Mouse (Mus musculus): Measurements from ENCODE around the gene Klhl31. TPM values are rescaled to one million over a fixed set of nuclear protein-coding genes. Genes with fewer than 3 reads are reported as not detected.

The Klhl31 gene
- polyA plus RNA-seq, 1 experiment: 0.03 TPM

DNA sequence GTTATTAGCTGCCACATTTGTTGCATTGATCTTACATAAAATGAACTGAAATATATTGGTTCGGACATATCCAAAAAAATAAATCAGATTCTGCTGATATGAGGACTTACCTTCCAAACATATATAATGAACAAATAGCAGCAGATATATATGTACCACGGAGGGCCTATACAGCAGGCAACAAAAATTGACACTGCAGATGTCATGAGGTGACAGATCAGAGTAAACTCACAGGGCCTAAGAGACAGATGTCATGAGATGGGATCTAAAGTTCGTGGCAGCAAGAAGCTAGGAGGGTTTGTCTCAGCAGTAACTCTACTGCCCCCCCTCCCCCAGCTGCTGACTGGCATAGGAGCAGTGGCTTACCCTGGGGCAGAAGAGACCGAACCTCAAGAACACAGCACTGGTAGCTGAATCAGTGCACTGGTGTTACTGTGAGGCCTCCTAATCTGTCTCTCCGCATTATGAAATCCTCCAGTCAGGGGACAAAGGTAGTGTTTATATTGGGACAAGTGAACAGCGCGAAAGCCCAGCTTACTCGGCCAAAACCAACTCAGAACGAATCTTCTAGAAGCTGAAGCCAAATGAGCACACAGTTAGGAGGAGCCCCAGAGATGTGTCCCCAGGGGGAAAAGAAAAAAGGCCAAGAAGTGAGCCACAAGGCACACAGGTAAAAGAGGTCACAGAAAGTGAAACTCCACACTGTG, 71.3 kb downstream of the Klhl31 start:
- Histone ChIP-seq H3K27ac (ENCODE audit: insufficient read depth, low read length) (no peak overlapping the region), H3K4me3 (replicated peaks; ENCODE audit: insufficient read depth, low read depth, low read length) (no peak overlapping the region), H3K4me1 (ENCODE audit: control insufficient read depth, insufficient read depth, low read length) (no peaks in the 10 kb centered on the region; the same call in 1 of the 2 replicates), H3K27me3 (ENCODE audit: control insufficient read depth, insufficient read depth, low read length) (no peaks in the 10 kb centered on the region)
- TF ChIP-seq CTCF (IDR thresholded peaks at IDR 0.05; ENCODE audit: borderline replicate concordance, insufficient read depth, low read depth, low read length) (no peak), POLR2A (IDR thresholded peaks at IDR 0.05; ENCODE audit: borderline replicate concordance, insufficient read depth, low read length) (no peak)
- WGBS: 78% methylated on average over 9 of the region's 9 CpGs
- no peak for DNase-seq

DNA sequence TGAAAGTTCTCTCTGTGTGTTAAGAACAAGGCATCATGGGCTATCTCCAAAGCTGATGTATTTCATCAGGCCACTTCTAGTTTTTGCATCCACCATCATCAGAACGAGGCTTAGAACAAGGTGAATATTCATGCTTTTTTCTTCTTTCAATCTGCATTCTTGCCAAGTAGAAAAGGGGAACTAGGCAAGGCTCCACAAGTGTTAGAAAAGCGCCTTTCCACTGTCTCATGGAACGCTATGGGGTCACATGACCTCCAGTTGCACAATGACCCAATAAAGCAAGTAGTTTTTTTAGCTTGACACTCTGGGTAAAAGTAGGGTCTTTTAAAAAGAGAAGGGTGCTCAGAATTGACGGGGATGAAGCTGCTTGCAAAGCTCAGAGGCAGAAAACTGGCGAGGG, 72.7 kb downstream of the Klhl31 start:
- no peak for DNase-seq
- Histone ChIP-seq H3K4me1 (ENCODE audit: control insufficient read depth, insufficient read depth, low read length) (no peaks in the 10 kb centered on the region), H3K4me3 (replicated peaks; ENCODE audit: insufficient read depth, low read depth, low read length) (no peak overlapping the region), H3K27me3 (ENCODE audit: control insufficient read depth, insufficient read depth, low read length) (no peaks in the 10 kb centered on the region), H3K27ac (ENCODE audit: insufficient read depth, low read length) (no peak overlapping the region)
- TF ChIP-seq POLR2A (IDR thresholded peaks at IDR 0.05; ENCODE audit: borderline replicate concordance, insufficient read depth, low read length): no peak
- TF ChIP-seq CTCF (IDR thresholded peaks at IDR 0.05; ENCODE audit: borderline replicate concordance, insufficient read depth, low read depth, low read length): no peak
- WGBS: 77% methylated on average over 5 of the region's 5 CpGs

Other genes starting within 250 kb of the Klhl31 start
- 28.4 and 28.8 TPM in 2 replicates for gene Lrrc1, start 91.6 kb upstream of the Klhl31 start, polyA plus RNA-seq (2012; rRNA removed)
- 40.7 and 42.7 TPM in 2 replicates for gene Gclc, start 118.0 kb downstream of the Klhl31 start, polyA plus RNA-seq (2012; rRNA removed)

Data from cerebellum, adult 2 months (tissue).